Mouse (Mus musculus) liver, embryonic 14.5 days (tissue): ENCODE data around the gene Pcna.
"Not testable (repeated sequence)": the region's sequence is repeated elsewhere in the genome, so short reads cannot be mapped to it uniquely, and the experiment has no call there.

Experiments used
- CTCF ChIP-seq: IDR thresholded peaks from 2 replicates; pipeline ENCODE4 v1.5.1; 2016; ENCODE audit warnings: antibody characterized with exemption, low read depth, control low read depth
- EP300 ChIP-seq: IDR thresholded peaks from 2 replicates; pipeline ENCODE4 v1.6.1; 2016; ENCODE audit warnings: antibody characterized with exemption, low read depth

DNA sequence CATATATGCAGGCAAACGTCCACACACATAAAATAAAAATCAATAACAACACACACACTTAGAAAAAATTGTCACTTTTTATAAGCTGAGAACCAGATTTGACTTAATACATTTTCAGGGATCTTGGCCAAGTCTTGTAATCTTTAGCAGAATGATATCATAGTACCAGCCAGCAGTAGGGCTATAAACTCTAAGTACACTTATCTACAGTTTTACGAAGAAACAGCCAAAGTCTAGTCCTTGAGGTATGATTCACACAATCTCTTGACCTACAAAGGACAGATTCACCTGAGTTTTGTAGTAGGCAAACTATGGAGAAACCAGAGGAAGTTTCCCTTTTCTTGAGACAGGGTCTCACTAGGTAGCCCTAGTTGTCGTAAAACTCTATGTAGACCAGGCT is 13.7 kb downstream of the Pcna start:
- not testable (repeated sequence) for TF ChIP-seq CTCF, EP300
